Mouse (Mus musculus): ENCODE data around the gene Stat3. TPM values are rescaled to one million over a fixed set of nuclear protein-coding genes. Genes with fewer than 3 reads are reported as not detected.

Stat3 gene
- polyA plus RNA-seq, 1 experiment from 2014 or later: 55.1 TPM

DNA sequence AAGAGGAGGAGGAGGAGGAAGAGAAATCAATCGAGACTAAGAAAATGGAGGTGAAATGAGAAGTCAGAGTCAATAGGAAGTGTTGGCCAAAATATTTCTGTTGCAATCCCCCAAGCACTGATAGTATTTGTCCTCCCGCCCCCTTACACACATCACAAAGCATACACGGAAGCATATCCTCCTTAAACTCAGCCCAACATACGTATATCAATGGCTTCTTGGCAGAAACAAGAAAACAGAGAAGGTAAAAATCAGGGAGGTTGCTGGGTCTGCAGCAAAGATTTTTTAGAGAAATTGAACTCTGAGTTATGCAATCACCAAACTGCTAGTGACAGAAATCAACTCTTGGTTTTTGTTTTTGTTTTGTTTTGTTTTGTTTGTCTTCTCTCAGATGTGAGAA is 91.3 kb downstream of the Stat3 start:
- no peak for ATAC-seq (ENCODE audit: low FRiP score, low TSS enrichment)

DNA sequence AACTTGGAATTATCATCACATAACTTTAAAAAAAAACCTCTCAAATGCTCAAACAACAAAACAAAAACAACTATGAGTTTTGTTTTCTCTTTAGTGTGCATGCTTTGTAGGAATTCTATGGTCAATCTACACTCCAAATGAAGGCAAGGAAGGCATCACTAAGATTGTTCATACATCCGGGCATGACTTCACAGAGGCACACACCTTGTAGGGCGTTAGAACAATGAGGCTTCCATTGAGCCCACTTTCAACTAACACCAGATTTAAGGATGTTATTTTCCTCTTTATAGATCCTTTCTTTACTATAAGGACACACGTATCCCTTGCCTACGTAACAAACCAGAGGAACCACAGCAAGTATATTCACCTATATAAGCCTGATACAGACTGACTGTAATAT is 91.8 kb downstream of the Stat3 start:
- H3K4me2 ChIP-seq (replicated peaks; ENCODE audit: low read depth): no peak overlapping the region
- WGBS: 90% methylated on average over 4 of the region's 4 CpGs
- 0 out of 2 replicates have a peak, but pooled peaks cover 2% of the 10 kb centered on the region for H3K4me1 ChIP-seq (replicated peaks; ENCODE audit: control insufficient read depth, insufficient read depth)
- ATAC-seq (ENCODE audit: low FRiP score, low TSS enrichment): no peak
- no peaks in the 10 kb centered on the region for H3K9me3 ChIP-seq (ENCODE audit: control insufficient read depth, low read length)
- no peak overlapping the region for H3K4me3 ChIP-seq (ENCODE audit: low read depth, low read length)
- no peak overlapping the region for H3K27ac ChIP-seq (replicated peaks)
- H3K27me3 ChIP-seq (ENCODE audit: control insufficient read depth, insufficient read depth, low read length): no peaks in the 10 kb centered on the region
- no peaks in the 10 kb centered on the region for H3K36me3 ChIP-seq (ENCODE audit: control insufficient read depth, insufficient read depth, low read length)
- TF ChIP-seq CTCF (IDR thresholded peaks at IDR 0.05; ENCODE audit: low read depth) (no peak), EP300 (optimal IDR thresholded peaks at IDR 0.05) (no peak)
- no peak for DNase-seq (ENCODE audit: low spot score)
- no peak overlapping the region for H3K9ac ChIP-seq (ENCODE audit: low read length)

More for the DNA sequence above, 91.3 kb downstream of the Stat3 start:
- DNase-seq (ENCODE audit: low spot score): no peak
- H3K4me3 ChIP-seq (ENCODE audit: low read depth, low read length): no peak overlapping the region
- no peak overlapping the region for H3K27ac ChIP-seq (replicated peaks)
- H3K9me3 ChIP-seq (ENCODE audit: control insufficient read depth, low read length): no peaks in the 10 kb centered on the region
- H3K4me2 ChIP-seq (replicated peaks; ENCODE audit: low read depth): peak overlapping the region; percentile 90; the same call in 1 of the 2 replicates
- 50% methylated on average over 4 of the region's 4 CpGs for WGBS
- no peak overlapping the region for H3K9ac ChIP-seq (ENCODE audit: low read length)
- no peaks in the 10 kb centered on the region for H3K36me3 ChIP-seq (ENCODE audit: control insufficient read depth, insufficient read depth, low read length)
- H3K27me3 ChIP-seq (ENCODE audit: control insufficient read depth, insufficient read depth, low read length): no peaks in the 10 kb centered on the region
- H3K4me1 ChIP-seq (replicated peaks; ENCODE audit: control insufficient read depth, insufficient read depth): 0 out of 2 replicates have a peak, but pooled peaks cover 2% of the 10 kb centered on the region
- TF ChIP-seq CTCF (IDR thresholded peaks at IDR 0.05; ENCODE audit: low read depth) (no peak), EP300 (optimal IDR thresholded peaks at IDR 0.05) (no peak)

DNA sequence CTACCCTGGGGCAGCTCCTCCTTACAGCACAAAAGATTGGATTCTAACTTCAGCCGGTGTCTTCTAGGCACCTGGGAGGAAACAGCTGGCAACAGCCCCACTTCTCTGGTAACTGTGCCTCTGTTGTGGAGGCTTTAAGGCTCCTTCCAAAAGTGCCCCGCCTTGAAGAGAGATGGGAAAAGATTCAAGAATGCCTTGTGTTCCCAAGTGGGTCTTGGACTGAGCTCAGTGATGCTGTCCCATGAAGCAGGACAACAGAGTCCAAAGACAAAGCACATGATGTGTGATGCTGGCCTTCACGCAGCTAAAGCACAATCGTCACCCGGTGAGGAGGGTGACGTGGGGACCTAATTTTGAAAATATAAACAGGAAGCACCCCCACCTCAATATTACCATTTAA is 93.5 kb downstream of the Stat3 start:
- Histone ChIP-seq H3K9ac (ENCODE audit: low read length) (no peak overlapping the region), H3K27me3 (ENCODE audit: control insufficient read depth, insufficient read depth, low read length) (no peaks in the 10 kb centered on the region), H3K4me3 (ENCODE audit: low read depth, low read length) (no peak overlapping the region), H3K9me3 (ENCODE audit: control insufficient read depth, low read length) (no peaks in the 10 kb centered on the region), H3K27ac (replicated peaks) (no peak overlapping the region), H3K4me1 (replicated peaks; ENCODE audit: control insufficient read depth, insufficient read depth) (no peaks in the 10 kb centered on the region), H3K4me2 (replicated peaks; ENCODE audit: low read depth) (no peak overlapping the region), H3K36me3 (ENCODE audit: control insufficient read depth, insufficient read depth, low read length) (no peaks in the 10 kb centered on the region)
- DNase-seq (ENCODE audit: low spot score) (no peak), ATAC-seq (ENCODE audit: low FRiP score, low TSS enrichment) (no peak)
- TF ChIP-seq EP300 (optimal IDR thresholded peaks at IDR 0.05) (no peak), CTCF (IDR thresholded peaks at IDR 0.05; ENCODE audit: low read depth) (no peak)
- 71% methylated on average over 6 of the region's 6 CpGs for WGBS

DNA sequence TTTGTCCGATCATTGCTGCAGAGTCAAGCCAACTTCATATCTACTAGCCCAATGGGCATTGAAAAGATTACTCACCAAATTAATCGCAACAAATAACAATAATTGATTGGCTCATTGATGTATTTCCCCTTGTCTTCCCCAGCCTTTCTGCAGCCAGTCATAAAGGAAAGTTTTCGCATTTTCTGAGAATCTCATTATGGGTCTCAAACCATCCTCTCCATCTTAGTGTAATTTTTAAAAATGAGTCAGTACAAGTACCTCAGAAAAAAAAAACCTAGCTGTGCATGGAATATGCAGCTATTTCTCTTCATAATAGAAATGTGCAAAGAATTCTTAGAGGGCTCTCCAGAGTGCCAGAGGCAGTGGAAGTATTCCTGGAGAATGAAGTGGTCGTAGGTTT is 95.2 kb downstream of the Stat3 start:
- ATAC-seq (ENCODE audit: low FRiP score, low TSS enrichment) (no peak), DNase-seq (ENCODE audit: low spot score) (no peak)
- H3K9me3 ChIP-seq (ENCODE audit: control insufficient read depth, low read length): no peaks in the 10 kb centered on the region
- no peak for TF ChIP-seq EP300 (optimal IDR thresholded peaks at IDR 0.05)
- no peaks in the 10 kb centered on the region for H3K4me1 ChIP-seq (replicated peaks; ENCODE audit: control insufficient read depth, insufficient read depth)
- H3K4me2 ChIP-seq (replicated peaks; ENCODE audit: low read depth): no peak overlapping the region
- H3K36me3 ChIP-seq (ENCODE audit: control insufficient read depth, insufficient read depth, low read length): no peaks in the 10 kb centered on the region
- H3K9ac ChIP-seq (ENCODE audit: low read length): no peak overlapping the region
- WGBS: 84% methylated on average over 4 of the region's 4 CpGs
- H3K4me3 ChIP-seq (ENCODE audit: low read depth, low read length): no peak overlapping the region
- H3K27me3 ChIP-seq (ENCODE audit: control insufficient read depth, insufficient read depth, low read length): no peaks in the 10 kb centered on the region
- H3K27ac ChIP-seq (replicated peaks): no peak overlapping the region

DNA sequence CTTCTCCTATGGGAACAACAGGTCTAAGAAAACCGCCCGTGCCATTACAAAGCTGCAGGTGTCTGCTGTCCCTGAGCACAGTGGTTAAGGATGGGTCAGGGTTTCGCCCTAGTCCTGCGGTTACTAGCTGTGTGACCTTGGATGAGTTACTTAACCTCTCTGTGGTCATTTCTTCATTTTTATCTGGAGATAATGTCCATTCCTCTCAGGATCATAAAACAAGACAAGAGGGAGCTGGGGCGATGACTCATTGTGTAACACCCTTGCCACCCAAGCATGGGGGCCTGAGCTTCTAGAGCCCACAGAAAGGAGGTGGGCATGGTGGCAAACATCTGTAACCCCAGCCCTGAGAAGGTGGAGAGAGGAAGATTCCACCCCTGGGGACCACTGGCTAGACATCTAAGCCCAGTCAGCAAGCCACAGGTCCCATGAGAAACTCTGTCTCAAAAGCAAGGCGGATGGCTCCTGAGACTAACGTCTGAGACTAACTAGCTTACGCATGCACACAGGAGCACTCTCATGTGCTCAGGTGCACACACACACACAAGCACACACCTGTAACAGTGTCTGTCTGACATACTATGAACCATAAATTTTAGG is 96.2 kb downstream of the Stat3 start:
- ATAC-seq (ENCODE audit: low FRiP score, low TSS enrichment): no peak
- Histone ChIP-seq H3K9ac (ENCODE audit: low read length) (no peak overlapping the region), H3K27ac (replicated peaks) (no peak overlapping the region), H3K36me3 (ENCODE audit: control insufficient read depth, insufficient read depth, low read length) (no peaks in the 10 kb centered on the region), H3K27me3 (ENCODE audit: control insufficient read depth, insufficient read depth, low read length) (no peaks in the 10 kb centered on the region), H3K4me1 (replicated peaks; ENCODE audit: control insufficient read depth, insufficient read depth) (no peaks in the 10 kb centered on the region), H3K9me3 (ENCODE audit: control insufficient read depth, low read length) (no peaks in the 10 kb centered on the region), H3K4me3 (ENCODE audit: low read depth, low read length) (no peak overlapping the region), H3K4me2 (replicated peaks; ENCODE audit: low read depth) (no peak overlapping the region)
- DNase-seq (ENCODE audit: low spot score): no peak
- TF ChIP-seq CTCF (IDR thresholded peaks at IDR 0.05; ENCODE audit: low read depth) (no peak), EP300 (optimal IDR thresholded peaks at IDR 0.05) (no peak)
- 96% methylated on average over 8 of the region's 8 CpGs for WGBS

DNA sequence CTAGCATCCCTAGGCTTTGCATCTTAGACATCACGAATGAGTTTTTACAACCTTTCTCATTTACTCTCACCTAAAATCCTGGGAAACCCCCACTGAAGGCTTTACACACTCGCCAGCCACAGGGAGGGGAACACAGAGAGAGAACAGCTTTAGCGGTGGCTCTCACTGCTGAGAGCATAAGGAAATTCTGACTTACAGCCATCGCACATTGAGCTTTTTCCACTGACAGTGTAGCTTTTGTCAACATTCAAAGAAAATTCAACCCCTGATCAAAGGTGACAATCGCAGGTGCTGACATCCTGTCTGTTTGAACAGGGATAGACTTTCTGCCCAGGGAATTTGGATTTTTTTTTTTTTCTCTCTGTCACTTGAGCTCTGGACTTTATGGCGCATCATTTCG is 97.3 kb downstream of the Stat3 start:
- WGBS: 66% methylated on average over 7 of the region's 7 CpGs
- no peak overlapping the region for H3K27ac ChIP-seq (replicated peaks)

More for the DNA sequence above, 97.3 kb downstream of the Stat3 start:
- Histone ChIP-seq H3K4me3 (ENCODE audit: low read depth, low read length) (no peak overlapping the region), H3K9ac (ENCODE audit: low read length) (no peak overlapping the region), H3K36me3 (ENCODE audit: control insufficient read depth, insufficient read depth, low read length) (no peaks in the 10 kb centered on the region), H3K4me1 (replicated peaks; ENCODE audit: control insufficient read depth, insufficient read depth) (no peaks in the 10 kb centered on the region), H3K4me2 (replicated peaks; ENCODE audit: low read depth) (no peak overlapping the region), H3K9me3 (ENCODE audit: control insufficient read depth, low read length) (no peaks in the 10 kb centered on the region), H3K27me3 (ENCODE audit: control insufficient read depth, insufficient read depth, low read length) (no peaks in the 10 kb centered on the region)
- ATAC-seq (ENCODE audit: low FRiP score, low TSS enrichment) (no peak), DNase-seq (ENCODE audit: low spot score) (no peak)
- no peak for TF ChIP-seq CTCF (IDR thresholded peaks at IDR 0.05; ENCODE audit: low read depth)
- no peak for TF ChIP-seq EP300 (optimal IDR thresholded peaks at IDR 0.05)
